18 mouse cellular contexts compared by ENCODE assay signal in genomic region chr2:52772774-52773393, GRCm38 (mm10). TPM values are rescaled to one million over a fixed set of nuclear protein-coding genes. Genes with fewer than 3 reads are reported as not detected.
DNase-seq lines count a peak whose midpoint lies in the region; ATAC-seq lines count a peak whose summit lies in the region.
"Had no signal": no experiment of that assay in that cellular context is flagged by ENCODE, and none has a peak within 500 bp of the region (broad histone marks: within the 10 kb centered on the region; RNA-seq: fewer than 3 reads in every experiment).

No protein-coding gene starts in this region.

- H3K36me3 ChIP-seq in forebrain, embryonic 11.5 days (ENCODE audit: control insufficient read depth, insufficient read depth, low read length) = no peaks in the 10 kb centered on the region
- H3K36me3 ChIP-seq in forebrain, embryonic 14.5 days (ENCODE audit: control insufficient read depth, insufficient read depth, low read length) = no peaks in the 10 kb centered on the region
- H3K36me3 ChIP-seq in lung, embryonic 16.5 days (ENCODE audit: control insufficient read depth, insufficient read depth, low read length) = no peaks in the 10 kb centered on the region
- no peaks in the 10 kb centered on the region for H3K36me3 ChIP-seq in neural tube, embryonic 11.5 days (ENCODE audit: control insufficient read depth, insufficient read depth, low read length)
- H3K36me3 ChIP-seq: kidney, embryonic 15.5 days had no signal

- peak; percentile 64; the same call in 1 of the 2 replicates for ATAC-seq in forebrain, embryonic 11.5 days (replicated peaks; ENCODE audit: low FRiP score)
- ATAC-seq in forebrain, embryonic 14.5 days = no peak
- peak; percentile 85 for ATAC-seq in lung, embryonic 16.5 days (ENCODE audit: low read depth)
- 0 out of 2 replicates have a peak, but pooled peaks have one; percentile 38 for ATAC-seq in neural tube, embryonic 11.5 days (ENCODE audit: insufficient read depth, low FRiP score, low TSS enrichment)
- ATAC-seq: CD4-positive, CD25-positive, alpha-beta regulatory T cell, adult 4 months; forebrain, postnatal 0 days had no signal

- no peak for DNase-seq in forebrain, embryonic 11.5 days (ENCODE audit: low spot score)
- DNase-seq in forebrain, embryonic 14.5 days (ENCODE audit: low spot score) = no peak
- no peak for DNase-seq in lung, postnatal 14 days
- no peak for DNase-seq in neural tube, embryonic 11.5 days (ENCODE audit: low spot score)
- no peak for DNase-seq in neural tube, embryonic 10.5 days (ENCODE audit: extremely low spot score, low spot score)
- DNase-seq in testis, postnatal 10 days (ENCODE audit: low spot score) = peak; percentile 50
- DNase-seq: adrenal gland, postnatal 25 days; forebrain, postnatal 0 days; gastrocnemius, postnatal 14 days; heart, adult 11 months; kidney, adult 11 months; kidney, postnatal 36 days; layer of hippocampus, postnatal 36 days; right cerebral cortex, adult 18-20 months had no signal

- no peaks in the 10 kb centered on the region for H3K27me3 ChIP-seq in forebrain, embryonic 11.5 days (ENCODE audit: control insufficient read depth, insufficient read depth, low read length)
- H3K27me3 ChIP-seq in forebrain, embryonic 14.5 days (replicated peaks; ENCODE audit: control insufficient read depth, insufficient read depth, low read length) = no peaks in the 10 kb centered on the region
- H3K27me3 ChIP-seq in lung, embryonic 16.5 days (ENCODE audit: control insufficient read depth, insufficient read depth, low read depth, low read length) = no peaks in the 10 kb centered on the region
- H3K27me3 ChIP-seq in neural tube, embryonic 11.5 days (ENCODE audit: control insufficient read depth, insufficient read depth, low read length) = no peaks in the 10 kb centered on the region
- H3K27me3 ChIP-seq: kidney, embryonic 15.5 days had no signal

- no peaks in the 10 kb centered on the region for H3K9me3 ChIP-seq in forebrain, embryonic 11.5 days (ENCODE audit: control insufficient read depth, low read length)
- H3K9me3 ChIP-seq in forebrain, embryonic 14.5 days (replicated peaks; ENCODE audit: control insufficient read depth, low read length) = no peaks in the 10 kb centered on the region
- H3K9me3 ChIP-seq in lung, embryonic 16.5 days (ENCODE audit: control insufficient read depth, low read length) = no peaks in the 10 kb centered on the region
- no peaks in the 10 kb centered on the region for H3K9me3 ChIP-seq in neural tube, embryonic 11.5 days (ENCODE audit: control insufficient read depth, low read length)
- H3K9me3 ChIP-seq: kidney, embryonic 15.5 days had no signal

- no peaks in the 10 kb centered on the region for H3K4me1 ChIP-seq in forebrain, embryonic 11.5 days (replicated peaks; ENCODE audit: control insufficient read depth, insufficient read depth, low read length)
- peaks cover 5% of the 10 kb centered on the region for H3K4me1 ChIP-seq in forebrain, embryonic 14.5 days (ENCODE audit: control insufficient read depth, insufficient read depth, low read length)
- 0 out of 2 replicates have a peak, but pooled peaks cover 2% of the 10 kb centered on the region for H3K4me1 ChIP-seq in lung, embryonic 16.5 days (replicated peaks; ENCODE audit: control insufficient read depth, insufficient read depth, low read length)
- no peaks in the 10 kb centered on the region for H3K4me1 ChIP-seq in neural tube, embryonic 11.5 days (ENCODE audit: control insufficient read depth, insufficient read depth, low read length)
- H3K4me1 ChIP-seq: kidney, embryonic 15.5 days had no signal

- H3K4me2 ChIP-seq in forebrain, embryonic 11.5 days (ENCODE audit: low read depth, low read length, severe bottlenecking) = no peak overlapping the region
- H3K4me2 ChIP-seq in forebrain, embryonic 14.5 days (ENCODE audit: low read length) = no peak overlapping the region
- no peak overlapping the region for H3K4me2 ChIP-seq in lung, embryonic 16.5 days (ENCODE audit: low read depth, low read length)
- H3K4me2 ChIP-seq in neural tube, embryonic 11.5 days (ENCODE audit: low read depth) = no peak overlapping the region
- H3K4me2 ChIP-seq: heart, embryonic 11.5 days; kidney, embryonic 15.5 days had no signal

- 30% methylated on average over 5 of the region's 5 CpGs for whole genome bisulfite sequencing in forebrain, embryonic 11.5 days
- 18% methylated on average over 5 of the region's 5 CpGs for WGBS in forebrain, embryonic 14.5 days
- 17% methylated on average over 5 of the region's 5 CpGs for WGBS in lung, embryonic 16.5 days
- 66% methylated on average over 4 of the region's 5 CpGs for WGBS in neural tube, embryonic 11.5 days

- no peak overlapping the region for H3K4me3 ChIP-seq in forebrain, embryonic 11.5 days (ENCODE audit: low read depth, low read length)
- H3K4me3 ChIP-seq in forebrain, embryonic 14.5 days (ENCODE audit: low read depth, low read length) = no peak overlapping the region
- no peak overlapping the region for H3K4me3 ChIP-seq in lung, embryonic 16.5 days (ENCODE audit: low read length)
- H3K4me3 ChIP-seq in neural tube, embryonic 11.5 days (ENCODE audit: low read depth, low read length) = no peak overlapping the region
- H3K4me3 ChIP-seq: kidney, embryonic 15.5 days had no signal

- no peak overlapping the region for H3K27ac ChIP-seq in forebrain, embryonic 11.5 days (ENCODE audit: low read depth, low read length)
- H3K27ac ChIP-seq in forebrain, embryonic 14.5 days (ENCODE audit: low read depth, low read length) = no peak overlapping the region
- no peak overlapping the region for H3K27ac ChIP-seq in lung, embryonic 16.5 days (ENCODE audit: low read length)
- H3K27ac ChIP-seq in neural tube, embryonic 11.5 days (ENCODE audit: low read depth, low read length) = no peak overlapping the region
- H3K27ac ChIP-seq: kidney, embryonic 15.5 days had no signal

- H3K9ac ChIP-seq in forebrain, embryonic 11.5 days (ENCODE audit: low read length) = no peak overlapping the region
- no peak overlapping the region for H3K9ac ChIP-seq in forebrain, embryonic 14.5 days (ENCODE audit: low read length)
- H3K9ac ChIP-seq in lung, embryonic 16.5 days (ENCODE audit: low read length) = no peak overlapping the region
- no peak overlapping the region for H3K9ac ChIP-seq in neural tube, embryonic 11.5 days (ENCODE audit: low read length)
- H3K9ac ChIP-seq: forebrain, postnatal 0 days; kidney, embryonic 15.5 days had no signal

RNA-seq across cellular contexts. Expression of gene Stam2, which starts 30.8 kb away (rescaled TPM):
- polyA plus RNA-seq in forebrain, embryonic 11.5 days (2014; fragmentation: Nextera tagmentation; extraction: Ambion mirVana) = 39.8 and 42.9 TPM in 2 replicates
- 51.1 and 55.7 TPM in 2 replicates for polyA plus RNA-seq in forebrain, embryonic 14.5 days (2014; fragmentation: Nextera tagmentation; extraction: Ambion mirVana)
- 35.0 and 40.3 TPM in 2 replicates for polyA plus RNA-seq in lung, embryonic 16.5 days (2015; fragmentation: Nextera tagmentation; extraction: Ambion mirVana)
- 45.8 and 46.1 TPM in 2 replicates for polyA plus RNA-seq in neural tube, embryonic 11.5 days (2014; fragmentation: Nextera tagmentation; extraction: Ambion mirVana)
